Comparison of ENCODE assay signal across 8 mouse cellular contexts in genomic region chr12:53042739-53043138, GRCm38 (mm10).
DNase-seq lines count a peak whose midpoint lies in the region; ATAC-seq and TF ChIP-seq lines count a peak whose summit lies in the region.

No protein-coding gene starts in this region.

- H3K27ac ChIP-seq in cerebellum, adult 2 months (ENCODE audit: insufficient read depth, low read length) = no peak overlapping the region
- no peak overlapping the region for H3K27ac ChIP-seq in layer of hippocampus, adult 2 months
- H3K27ac ChIP-seq in liver, embryonic 14.5 days = no peak overlapping the region

- no peaks in the 10 kb centered on the region for H3K9me3 ChIP-seq in liver, embryonic 14.5 days (ENCODE audit: control insufficient read depth, low read length)

- no peak overlapping the region for H3K9ac ChIP-seq in liver, embryonic 14.5 days (replicated peaks)

- no peaks in the 10 kb centered on the region for H3K27me3 ChIP-seq in cerebellum, adult 2 months (ENCODE audit: control insufficient read depth, insufficient read depth, low read length)
- no peaks in the 10 kb centered on the region for H3K27me3 ChIP-seq in liver, embryonic 14.5 days (ENCODE audit: control insufficient read depth, insufficient read depth, low read length)

- TF ChIP-seq EP300 in liver, embryonic 14.5 days (IDR thresholded peaks at IDR 0.05; ENCODE audit: low read depth) = no peak

- DNase-seq in cerebellum, adult 2 months = no peak
- DNase-seq in cerebellum, adult 11 months = no peak
- peak in 1 of 2 experiments; percentile 59 for DNase-seq in layer of hippocampus, adult 2 months (ENCODE audit: low spot score in 2 of 2)
- no peak for DNase-seq in layer of hippocampus, postnatal 14 days (ENCODE audit: low spot score in 2 of 2)
- peak; percentile 88 for DNase-seq in embryo, embryonic 10 days (ENCODE audit: low spot score)
- no peak for DNase-seq in liver, embryonic 14.5 days (ENCODE audit: low read depth in 3 of 3, low spot score in 3 of 3)

- no peak for TF ChIP-seq POLR2A in cerebellum, adult 2 months (IDR thresholded peaks at IDR 0.05; ENCODE audit: borderline replicate concordance, insufficient read depth, low read length)

- no peaks in the 10 kb centered on the region for H3K4me1 ChIP-seq in cerebellum, adult 2 months (ENCODE audit: control insufficient read depth, insufficient read depth, low read length)
- no peaks in the 10 kb centered on the region for H3K4me1 ChIP-seq in liver, embryonic 14.5 days (replicated peaks; ENCODE audit: control insufficient read depth in 2 of 2, insufficient read depth in 2 of 2, low read length in 1 of 2)

- no peaks in the 10 kb centered on the region for H3K36me3 ChIP-seq in liver, embryonic 14.5 days (replicated peaks; ENCODE audit: control insufficient read depth, insufficient read depth, low read depth)

- H3K4me2 ChIP-seq in liver, embryonic 14.5 days (ENCODE audit: low read depth) = no peak overlapping the region

- no peak overlapping the region for H3K4me3 ChIP-seq in cerebellum, adult 2 months (replicated peaks; ENCODE audit: insufficient read depth, low read depth, low read length)
- no peak overlapping the region for H3K4me3 ChIP-seq in layer of hippocampus, adult 2 months
- H3K4me3 ChIP-seq in liver, embryonic 14.5 days (ENCODE audit: insufficient read depth in 1 of 2, low read depth in 2 of 2, low read length in 2 of 2) = no peak overlapping the region

- WGBS in cerebellum, adult 2 months = 51% methylated on average over 5 of the region's 5 CpGs
- 18% methylated on average over 5 of the region's 5 CpGs for WGBS in liver, embryonic 14.5 days (ENCODE audit: insufficient replicate concordance)

- peak; percentile 62 for ATAC-seq in CD4-positive, CD25-positive, alpha-beta regulatory T cell, adult 4 months
- no peak for ATAC-seq in liver, embryonic 14.5 days (ENCODE audit: insufficient read depth)
- ATAC-seq in erythroid progenitor cell, adult 5-6 weeks (replicated peaks; ENCODE audit: low FRiP score, poor library complexity, severe bottlenecking) = no peak

- TF ChIP-seq CTCF in cerebellum, adult 2 months (IDR thresholded peaks at IDR 0.05; ENCODE audit: borderline replicate concordance, insufficient read depth, low read depth, low read length) = 0 out of 2 replicates have a peak, but pooled peaks have one; percentile 36
- TF ChIP-seq CTCF in layer of hippocampus, adult 2 months (conservative IDR thresholded peaks at IDR 0.05) = peak; percentile 91
- TF ChIP-seq CTCF in liver, embryonic 14.5 days (IDR thresholded peaks at IDR 0.05; ENCODE audit: low read depth) = peak; percentile 45

Comparison
In these comparisons a context has a peak if more than half of its experiments do, and no peak if none do; other contexts are left out.
1. CTCF ChIP-seq: peak in every context shown above with its lines; median percentile 91 in layer of hippocampus, adult 2 months; 45 in liver, embryonic 14.5 days; 36 in cerebellum, adult 2 months.